8 mouse cellular contexts compared by ENCODE assay signal in genomic region chr11:75796029-75796445, GRCm38 (mm10). TPM values are rescaled to one million over a fixed set of nuclear protein-coding genes. Genes with fewer than 3 reads are reported as not detected.
DNase-seq lines count a peak whose midpoint lies in the region; ATAC-seq and TF ChIP-seq lines count a peak whose summit lies in the region.

Doc2b (minus strand) TSS chr11:75796049.

- ATAC-seq in lung, embryonic 14.5 days (ENCODE audit: insufficient read depth) = peak; percentile 59
- ATAC-seq in liver, embryonic 14.5 days (ENCODE audit: insufficient read depth) = no peak

- WGBS in lung, embryonic 14.5 days = 3% methylated on average over 36 of the region's 37 CpGs
- 6% methylated on average over 34 of the region's 37 CpGs for WGBS in liver, embryonic 14.5 days (ENCODE audit: insufficient replicate concordance)

- peaks cover 45% of the 10 kb centered on the region for H3K27me3 ChIP-seq in lung, embryonic 14.5 days (ENCODE audit: insufficient read depth, low read length)
- H3K27me3 ChIP-seq in liver, embryonic 14.5 days (ENCODE audit: control insufficient read depth, insufficient read depth, low read length) = peaks cover 37% of the 10 kb centered on the region

- peak within 1 kb of the TSS; percentile 62 for H3K9ac ChIP-seq in lung, embryonic 14.5 days
- H3K9ac ChIP-seq in liver, embryonic 14.5 days (replicated peaks) = no peak within 1 kb of the TSS

- H3K4me3 ChIP-seq in lung, embryonic 14.5 days (ENCODE audit: low read depth, low read length) = peak within 1 kb of the TSS; percentile 51
- peak within 1 kb of the TSS; percentile 59 for H3K4me3 ChIP-seq in layer of hippocampus, adult 2 months
- H3K4me3 ChIP-seq in liver, embryonic 14.5 days (ENCODE audit: insufficient read depth in 1 of 2, low read depth in 2 of 2, low read length in 2 of 2) = peak within 1 kb of the TSS in 1 of 2 experiments; percentile 22; a peak in 1 of 4 replicates

- TF ChIP-seq CTCF in lung, embryonic 14.5 days (IDR thresholded peaks at IDR 0.05; ENCODE audit: low read depth) = no peak
- TF ChIP-seq CTCF in layer of hippocampus, adult 2 months (conservative IDR thresholded peaks at IDR 0.05) = no peak
- TF ChIP-seq CTCF in liver, embryonic 14.5 days (IDR thresholded peaks at IDR 0.05; ENCODE audit: low read depth) = no peak

- H3K9me3 ChIP-seq in lung, embryonic 14.5 days (ENCODE audit: low read depth, low read length) = no peaks in the 10 kb centered on the region
- no peaks in the 10 kb centered on the region for H3K9me3 ChIP-seq in liver, embryonic 14.5 days (ENCODE audit: control insufficient read depth, low read length)

- H3K4me1 ChIP-seq in lung, embryonic 14.5 days (ENCODE audit: insufficient read depth) = no peaks in the 10 kb centered on the region
- H3K4me1 ChIP-seq in liver, embryonic 14.5 days (replicated peaks; ENCODE audit: control insufficient read depth in 2 of 2, insufficient read depth in 2 of 2, low read length in 1 of 2) = no peaks in the 10 kb centered on the region

- H3K4me2 ChIP-seq in lung, embryonic 14.5 days = peak within 1 kb of the TSS; percentile 70
- peak within 1 kb of the TSS; percentile 27; the same call in 1 of the 2 replicates for H3K4me2 ChIP-seq in liver, embryonic 14.5 days (ENCODE audit: low read depth)

- DNase-seq in lung, embryonic 14.5 days = peak; percentile 61
- no peak for DNase-seq in lung, postnatal 25 days (ENCODE audit: low spot score)
- DNase-seq in cerebellum, adult 9-10 months = peak; percentile 54
- DNase-seq in frontal cortex, postnatal 25 days (ENCODE audit: low spot score in 2 of 2) = peak; percentile 37 to 43
- DNase-seq in layer of hippocampus, adult 2 months (ENCODE audit: low spot score in 2 of 2) = peak; percentile 74 to 78
- DNase-seq in liver, embryonic 14.5 days (ENCODE audit: low read depth in 3 of 3, low spot score in 3 of 3) = no peak
- peak; percentile 70 for DNase-seq in ovary, postnatal 36 days (ENCODE audit: low spot score)
- no peak for DNase-seq in spleen, postnatal 4 days (ENCODE audit: low spot score in 2 of 2)

- H3K27ac ChIP-seq in lung, embryonic 14.5 days (ENCODE audit: low read depth) = no peak within 1 kb of the TSS; the same call in 1 of the 2 replicates
- peak within 1 kb of the TSS; percentile 87 for H3K27ac ChIP-seq in layer of hippocampus, adult 2 months
- no peak within 1 kb of the TSS for H3K27ac ChIP-seq in liver, embryonic 14.5 days

- TF ChIP-seq EP300 in liver, embryonic 14.5 days (IDR thresholded peaks at IDR 0.05; ENCODE audit: low read depth) = no peak

- H3K36me3 ChIP-seq in lung, embryonic 14.5 days (ENCODE audit: insufficient read depth) = no peaks in the 10 kb centered on the region
- H3K36me3 ChIP-seq in liver, embryonic 14.5 days (replicated peaks; ENCODE audit: control insufficient read depth, insufficient read depth, low read depth) = no peaks in the 10 kb centered on the region

RNA-seq across cellular contexts. Expression of gene Doc2b, which starts in this region (rescaled TPM):
- polyA plus RNA-seq in lung, embryonic 14.5 days (2014; fragmentation: Nextera tagmentation; extraction: Ambion mirVana) = 1.1 TPM in 2 replicates
- 10 to 100 TPM; 92.6 to 93.1 TPM for total RNA-seq in layer of hippocampus, adult 2 months (2021)
- polyA plus RNA-seq in liver, embryonic 14.5 days (2012; rRNA removed) = 0.01 and 0.02 TPM in 2 replicates
- not detected in 2 replicates for polyA plus RNA-seq in liver, embryonic 14.5 days (2014; fragmentation: Nextera tagmentation; extraction: Ambion mirVana)

Comparison
In these comparisons a context has a peak if more than half of its experiments do, and no peak if none do; other contexts are left out.
1. DNase-seq: peak in lung, embryonic 14.5 days (single experiment), cerebellum, adult 9-10 months (single experiment), frontal cortex, postnatal 25 days (2 of 2), layer of hippocampus, adult 2 months (2 of 2) and ovary, postnatal 36 days (single experiment); none in lung, postnatal 25 days (single experiment), liver, embryonic 14.5 days (0 of 3) and spleen, postnatal 4 days (0 of 2).